Mouse (Mus musculus) kidney, embryonic 14.5 days (tissue): ENCODE measurements around the gene Olfr69. TPM values are rescaled to one million over a fixed set of nuclear protein-coding genes. Genes with fewer than 3 reads are reported as not detected.
"Not testable (repeated sequence)": the region's sequence is repeated elsewhere in the genome, so short reads cannot be mapped to it uniquely, and the experiment has no call there.

Experiments
- ATAC-seq: fragments of 200-750 bp; cut with Nextera tagmentation; 2 replicates; pipeline ENCODE4 v1.8.0; 2017; ENCODE audit warnings: moderate number of reproducible peaks, mild to moderate bottlenecking, moderate TSS enrichment, moderate library complexity; ENCODE audit not compliant: low FRiP score, low TSS enrichment
- H3K27ac ChIP-seq: fragments of 300-500 bp; sonication (generic); 2 replicates; pipeline ENCODE4 v1.5.1; 2014; ENCODE audit warnings: low read depth, mild to moderate bottlenecking, low read length, moderate library complexity, mixed read lengths
- H3K27me3 ChIP-seq: fragments of 300-500 bp; sonication (generic); 2 replicates; pipeline ENCODE4 v1.6.1; 2014; ENCODE audit warnings: mild to moderate bottlenecking, low read length; ENCODE audit not compliant: control insufficient read depth, insufficient read depth
- H3K36me3 ChIP-seq: fragments of 300-500 bp; sonication (generic); 2 replicates; pipeline ENCODE4 v1.6.1; 2014; ENCODE audit warnings: low read length, mixed read lengths; ENCODE audit not compliant: control insufficient read depth, insufficient read depth
- H3K4me1 ChIP-seq: fragments of 300-500 bp; sonication (generic); 2 replicates; pipeline ENCODE4 v1.6.1; 2014; ENCODE audit warnings: low read length, mixed read lengths; ENCODE audit not compliant: control insufficient read depth, insufficient read depth
- H3K4me2 ChIP-seq: fragments of 300-500 bp; sonication (generic); replicated peaks from 2 replicates; pipeline ENCODE4 v1.6.1; 2014; ENCODE audit warnings: low read depth, mild to moderate bottlenecking, low read length
- H3K4me3 ChIP-seq: fragments of 300-500 bp; sonication (generic); 2 replicates; pipeline ENCODE4 v1.5.1; 2014; ENCODE audit warnings: mild to moderate bottlenecking, low read length
- H3K9ac ChIP-seq: fragments of 300-500 bp; sonication (generic); 2 replicates; pipeline ENCODE4 v1.6.1; 2014; ENCODE audit warnings: low read depth, mild to moderate bottlenecking, low read length, moderate library complexity
- H3K9me3 ChIP-seq: fragments of 300-500 bp; sonication (generic); 2 replicates; pipeline ENCODE4 v1.6.1; 2016; ENCODE audit warnings: low read length; ENCODE audit not compliant: control insufficient read depth
- WGBS: fragments of 180-500 bp; shearing (Covaris S2); extraction: QIAGEN DNeasy Blood & Tissue Kit; methylation state at CpG from one replicate; pipeline ENCODE4 v1.1.7; 2014; 5-methylcytosine and 5-hydroxymethylcytosine counted together
- polyA plus RNA-seq: library from polyadenylated mRNA; unstranded; fragments of >200 nt; fragmentation: Nextera tagmentation; extraction: Ambion mirVana; gene quantifications from 2 replicates; pipeline ENCODE4 v1.2.1, GENCODE M21; 2014

Gene Olfr69
- not detected in 2 replicates for polyA plus RNA-seq

- no peaks in the 10 kb centered on the region for H3K4me1 ChIP-seq
- ATAC-seq: no peak
- WGBS: 86% methylated on average over 2 of the region's 2 CpGs
Observed at GRCm38 (mm10) chr7:103771494-103771893, at the start of gene Olfr69. TSS of gene Olfr69 (minus strand) at chr7:103771594.

DNA sequence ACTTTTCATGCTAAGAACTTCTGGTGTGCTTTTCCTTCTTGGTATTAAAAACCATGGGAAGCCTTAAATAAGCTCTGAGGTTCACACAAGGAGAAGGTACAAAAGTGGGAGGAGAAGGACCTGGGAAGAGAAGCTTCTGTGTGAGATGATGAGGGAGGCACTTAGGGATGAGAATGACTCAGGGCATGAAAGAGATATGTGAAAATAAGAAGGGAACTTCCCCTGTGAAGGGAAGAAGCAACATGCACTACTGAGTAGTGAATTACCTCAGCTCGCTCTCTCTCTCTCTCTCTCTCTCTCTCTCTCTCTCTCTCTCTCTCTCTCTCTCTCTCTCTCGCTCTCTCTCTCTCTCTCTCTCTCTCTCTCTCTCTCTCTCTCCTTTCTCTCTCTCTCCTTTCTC is 43.7 kb upstream of the Olfr69 start:
- not testable (repeated sequence) for H3K27ac ChIP-seq, H3K9me3 ChIP-seq, H3K4me3 ChIP-seq, H3K36me3 ChIP-seq, H3K4me2 ChIP-seq, H3K4me1 ChIP-seq, ATAC-seq, H3K9ac ChIP-seq, H3K27me3 ChIP-seq
- 71% methylated on average over 1 of the region's 2 CpGs for WGBS

More at GRCm38 (mm10) chr7:103771494-103771893, at the start of gene Olfr69:
- H3K36me3 ChIP-seq: no peaks in the 10 kb centered on the region
- no peaks in the 10 kb centered on the region for H3K27me3 ChIP-seq
- no peak within 1 kb of the TSS for H3K9ac ChIP-seq
- no peak within 1 kb of the TSS for H3K4me3 ChIP-seq
- no peak within 1 kb of the TSS for H3K4me2 ChIP-seq
- no peak within 1 kb of the TSS for H3K27ac ChIP-seq
- H3K9me3 ChIP-seq: no peaks in the 10 kb centered on the region

DNA sequence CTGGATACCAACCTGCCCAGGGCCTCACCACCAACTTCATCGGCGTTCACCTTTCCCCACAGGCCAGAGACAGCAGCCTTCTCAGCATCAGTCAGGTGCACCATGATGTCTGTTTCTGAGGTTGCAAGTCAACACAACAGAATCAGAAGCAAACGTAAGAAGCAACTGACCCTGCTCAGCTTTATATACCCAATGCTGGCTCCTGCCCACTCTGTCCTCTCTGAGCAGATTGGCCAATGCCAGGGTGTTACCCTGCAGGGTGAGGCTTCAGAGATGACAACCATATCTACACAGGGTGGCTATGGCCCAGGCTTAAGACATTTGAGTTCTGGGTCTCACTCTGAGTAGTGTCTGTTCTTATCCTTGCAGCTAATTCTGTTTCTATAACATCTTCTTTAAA is 42.4 kb upstream of the Olfr69 start, which contains the start of gene Hbb-bt:
Hbb-bt (minus strand) TSS at position 231 of the 400 bp plus-strand sequence.
- Histone ChIP-seq H3K27ac (no peak within 1 kb of the TSS), H3K4me2 (no peak within 1 kb of the TSS), H3K4me3 (no peak within 1 kb of the TSS), H3K4me1 (no peaks in the 10 kb centered on the region), H3K36me3 (no peaks in the 10 kb centered on the region), H3K9me3 (no peaks in the 10 kb centered on the region), H3K27me3 (no peaks in the 10 kb centered on the region), H3K9ac (no peak within 1 kb of the TSS)
- 86% methylated on average over 3 of the region's 3 CpGs for WGBS
- ATAC-seq: no peak

GRCm38 (mm10) chr7:103813152-103813551 is 41.8 kb upstream of the Olfr69 start:
- no CpG with 5 or more reads among the region's 3 CpGs for WGBS
- ATAC-seq, H3K9ac ChIP-seq, H3K4me1 ChIP-seq, H3K9me3 ChIP-seq, H3K27ac ChIP-seq, H3K36me3 ChIP-seq, H3K4me3 ChIP-seq, H3K4me2 ChIP-seq, H3K27me3 ChIP-seq: not testable (repeated sequence)

DNA sequence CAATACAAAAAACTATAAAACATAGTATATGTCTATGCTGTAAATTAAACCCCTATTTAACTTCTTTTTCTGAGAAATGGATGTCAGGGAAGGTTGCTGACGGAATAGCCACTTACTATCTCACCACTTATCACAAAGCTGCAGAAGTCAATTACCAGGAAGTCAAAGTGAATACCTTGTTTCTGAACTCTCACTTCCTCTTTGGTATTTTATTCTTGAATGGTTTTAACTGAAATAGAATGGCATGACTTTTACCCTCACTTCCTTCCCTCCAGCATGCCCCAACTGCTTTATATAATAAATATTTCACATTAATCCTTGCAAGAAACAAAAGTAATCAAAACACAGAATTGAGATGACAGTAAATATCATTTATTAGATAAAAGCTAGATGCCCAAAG is 40.8 kb upstream of the Olfr69 start:
- Histone ChIP-seq H3K4me1 (no peaks in the 10 kb centered on the region), H3K9ac (no peak overlapping the region), H3K4me2 (no peak overlapping the region), H3K9me3 (no peaks in the 10 kb centered on the region), H3K4me3 (no peak overlapping the region), H3K36me3 (no peaks in the 10 kb centered on the region), H3K27ac (no peak overlapping the region), H3K27me3 (no peaks in the 10 kb centered on the region)
- ATAC-seq: no peak
- 57% methylated on average over 1 of the region's 1 CpGs for WGBS

- no peak overlapping the region for H3K9ac ChIP-seq
- H3K36me3 ChIP-seq: no peaks in the 10 kb centered on the region
- no peaks in the 10 kb centered on the region for H3K4me1 ChIP-seq
- H3K27ac ChIP-seq: no peak overlapping the region
- H3K9me3 ChIP-seq: no peaks in the 10 kb centered on the region
- H3K27me3 ChIP-seq: no peaks in the 10 kb centered on the region
- ATAC-seq: no peak
- 88% methylated on average over 1 of the region's 1 CpGs for WGBS
- H3K4me3 ChIP-seq: no peak overlapping the region
- H3K4me2 ChIP-seq: no peak overlapping the region
Observed at GRCm38 (mm10) chr7:103811223-103811845, 39.9 kb upstream of the Olfr69 start.

DNA sequence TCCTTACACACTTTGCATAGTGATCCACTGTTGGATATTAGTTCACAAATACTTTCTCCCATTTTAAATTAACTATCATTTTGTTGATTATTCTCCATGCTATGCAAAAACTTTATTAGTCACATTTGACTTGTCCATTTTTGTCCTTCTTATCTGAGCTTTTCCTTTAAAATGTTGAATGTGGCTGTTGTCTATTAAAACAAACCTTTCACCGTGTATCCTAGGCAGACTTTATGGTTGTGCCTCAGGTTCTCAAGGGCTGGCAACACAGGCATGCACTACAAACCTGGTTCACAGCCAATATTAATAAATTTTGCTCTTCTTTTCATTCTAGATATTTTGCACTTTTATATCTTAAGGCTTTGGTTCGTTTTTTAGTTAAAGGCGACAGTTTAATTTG is 39.4 kb upstream of the Olfr69 start:
- no peak overlapping the region for H3K4me3 ChIP-seq
- H3K9me3 ChIP-seq: no peaks in the 10 kb centered on the region
- H3K36me3 ChIP-seq: no peaks in the 10 kb centered on the region
- 76% methylated on average over 3 of the region's 3 CpGs for WGBS
- no peak overlapping the region for H3K4me2 ChIP-seq
- no peak for ATAC-seq
- H3K27me3 ChIP-seq: no peaks in the 10 kb centered on the region
- no peaks in the 10 kb centered on the region for H3K4me1 ChIP-seq
- H3K27ac ChIP-seq: no peak overlapping the region
- H3K9ac ChIP-seq: no peak overlapping the region

GRCm38 (mm10) chr7:103810296-103810695 is 38.9 kb upstream of the Olfr69 start:
- Histone ChIP-seq H3K27me3 (no peaks in the 10 kb centered on the region), H3K36me3 (no peaks in the 10 kb centered on the region), H3K4me2 (no peak overlapping the region), H3K9ac (no peak overlapping the region), H3K27ac (no peak overlapping the region), H3K9me3 (no peaks in the 10 kb centered on the region), H3K4me3 (no peak overlapping the region), H3K4me1 (no peaks in the 10 kb centered on the region)
- ATAC-seq: no peak
- 69% methylated on average over 1 of the region's 1 CpGs for WGBS

DNA sequence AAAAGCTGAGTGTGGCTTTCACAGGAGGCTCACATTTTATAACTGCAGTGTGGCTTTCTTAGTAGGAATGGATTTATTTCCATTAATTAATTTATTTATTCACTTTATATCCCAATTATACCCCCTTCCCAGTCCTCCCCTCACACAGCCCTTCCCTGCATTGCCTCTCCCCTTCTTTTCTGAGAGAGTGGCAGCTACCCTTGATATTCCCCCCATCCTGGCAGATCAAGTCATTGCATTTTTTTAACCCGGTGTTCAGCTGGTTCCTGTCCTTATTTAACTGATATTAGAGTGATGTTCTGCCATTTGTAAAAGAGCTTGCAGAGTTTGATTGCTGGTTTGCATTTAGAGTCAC is 38.4 kb upstream of the Olfr69 start:
- Histone ChIP-seq H3K36me3 (no peaks in the 10 kb centered on the region), H3K4me2 (no peak overlapping the region), H3K4me3 (no peak overlapping the region), H3K27me3 (no peaks in the 10 kb centered on the region), H3K4me1 (no peaks in the 10 kb centered on the region), H3K9me3 (no peaks in the 10 kb centered on the region), H3K9ac (no peak overlapping the region), H3K27ac (no peak overlapping the region)
- no peak for ATAC-seq
- WGBS: 68% methylated on average over 1 of the region's 1 CpGs
